Mouse (Mus musculus) CH12.LX (cell line): ENCODE results near the gene Man1a. TPM values are rescaled to one million over a fixed set of nuclear protein-coding genes. Genes with fewer than 3 reads are reported as not detected.

ENCODE experiments used
- DNase-seq: peaks from one replicate; pipeline ENCODE4 v3.0.0-alpha.2; 2013; ENCODE audit errors: extremely low read depth
- H3K27ac ChIP-seq: 2 replicates; pipeline ENCODE4 v1.5.1; 2012; ENCODE audit warnings: low read depth, mild to moderate bottlenecking, control low read depth, moderate library complexity; ENCODE audit not compliant: insufficient read depth
- H3K27me3 ChIP-seq: replicated peaks from 2 replicates; pipeline ENCODE3; 2012; ENCODE audit warnings: inconsistent platforms
- H3K36me3 ChIP-seq, 2 experiments: replicated peaks in 1 of 2; 2 replicates each; pipeline versions ENCODE3 to v1.6.1; 2012; ENCODE audit warnings: inconsistent platforms in 1 of 2, low read length in 1 of 2, mild to moderate bottlenecking in 1 of 2, mixed read lengths in 1 of 2, moderate library complexity in 1 of 2; ENCODE audit not compliant: control insufficient read depth in 1 of 2, insufficient read depth in 1 of 2
- H3K4me1 ChIP-seq, 2 experiments: 2 replicates each; pipeline ENCODE4 v1.6.1; 2012; ENCODE audit warnings: inconsistent platforms in 1 of 2, moderate library complexity in 1 of 2; ENCODE audit not compliant: insufficient read depth in 2 of 2, control insufficient read depth in 1 of 2
- H3K4me2 ChIP-seq: 2 replicates; pipeline ENCODE4 v1.6.1; 2012; ENCODE audit warnings: low read depth, mild to moderate bottlenecking, control low read depth; ENCODE audit not compliant: poor library complexity, insufficient read depth, severe bottlenecking
- H3K4me3 ChIP-seq, 3 experiments: fragments of 150-350 bp in 1 of 3; sonication (generic) in 1 of 3; replicated peaks in 1 of 3; 2 replicates each; pipeline versions ENCODE3 to v1.5.1; 2011 to 2012; ENCODE audit warnings: low read depth in 2 of 3, low read length in 2 of 3, mild to moderate bottlenecking in 2 of 3, moderate library complexity in 2 of 3, control low read depth in 1 of 3, improper control_type of control experiment in 1 of 3, inconsistent platforms in 1 of 3, mixed read lengths in 1 of 3; ENCODE audit not compliant: poor library complexity in 1 of 3
- H3K79me2 ChIP-seq: replicated peaks from 2 replicates; pipeline ENCODE4 v1.6.1; 2012; ENCODE audit warnings: mild to moderate bottlenecking, moderate library complexity; ENCODE audit not compliant: control insufficient read depth, poor library complexity, insufficient read depth, severe bottlenecking; ENCODE audit errors: extremely low read depth
- H3K9ac ChIP-seq: 2 replicates; pipeline ENCODE4 v1.6.1; 2012; ENCODE audit warnings: low read depth, mild to moderate bottlenecking, control low read depth, moderate library complexity; ENCODE audit not compliant: insufficient read depth
- H3K9me3 ChIP-seq: replicated peaks from 2 replicates; pipeline ENCODE3; 2012; ENCODE audit warnings: low read length, inconsistent platforms, mixed read lengths
- CHD1 ChIP-seq: IDR thresholded peaks from 2 replicates; pipeline ENCODE4 v1.6.1; 2012; ENCODE audit warnings: low read depth, low read length, improper control_type of control experiment, inconsistent platforms
- CHD2 ChIP-seq: IDR thresholded peaks from 2 replicates; pipeline ENCODE4 v1.6.1; 2011; ENCODE audit warnings: low read length, improper control_type of control experiment
- CTCF ChIP-seq, 2 experiments: IDR thresholded peaks in 1 of 2; conservative IDR thresholded peaks in 1 of 2; 2 replicates each; pipeline ENCODE4 v1.5.1; 2011 to 2012; ENCODE audit warnings: low read depth in 2 of 2, low read length in 2 of 2, improper control_type of control experiment in 1 of 2, inconsistent platforms in 1 of 2, mild to moderate bottlenecking in 1 of 2, moderate library complexity in 1 of 2
- ELF1 ChIP-seq: IDR thresholded peaks from 2 replicates; pipeline ENCODE4 v1.6.1; 2014; ENCODE audit warnings: low read depth, mild to moderate bottlenecking, inconsistent platforms, low read length, improper control_type of control experiment
- HCFC1 ChIP-seq: IDR thresholded peaks from 2 replicates; pipeline ENCODE4 v1.6.1; 2012; ENCODE audit warnings: low read depth, mild to moderate bottlenecking, inconsistent platforms, low read length, improper control_type of control experiment
- JUND ChIP-seq: conservative IDR thresholded peaks from 2 replicates; pipeline ENCODE4 v1.6.1; 2011; ENCODE audit warnings: low read depth, low read length, improper control_type of control experiment
- MAFK ChIP-seq: IDR thresholded peaks from 2 replicates; pipeline ENCODE4 v1.6.1; 2011; ENCODE audit warnings: low read length, improper control_type of control experiment; ENCODE audit not compliant: insufficient replicate concordance
- MAX ChIP-seq: IDR thresholded peaks from 2 replicates; pipeline ENCODE4 v1.6.1; 2011; ENCODE audit warnings: low read length, improper control_type of control experiment
- MAZ ChIP-seq: IDR thresholded peaks from 2 replicates; pipeline ENCODE4 v1.6.1; 2012; ENCODE audit warnings: low read depth, mild to moderate bottlenecking, inconsistent platforms, low read length, improper control_type of control experiment, moderate library complexity
- MYC ChIP-seq: IDR thresholded peaks from 2 replicates; pipeline ENCODE4 v1.6.1; 2011; ENCODE audit warnings: low read depth, mild to moderate bottlenecking, improper control_type of control experiment, low read length
- NRF1 ChIP-seq: IDR thresholded peaks from 2 replicates; pipeline ENCODE4 v1.6.1; 2014; ENCODE audit warnings: low read depth, mild to moderate bottlenecking, inconsistent platforms, low read length, improper control_type of control experiment, moderate library complexity
- POLR2A ChIP-seq: IDR thresholded peaks from 2 replicates; pipeline ENCODE4 v1.6.1; 2011; ENCODE audit warnings: low read depth, mild to moderate bottlenecking, improper control_type of control experiment, low read length
- POLR2AphosphoS2 ChIP-seq: IDR thresholded peaks from 2 replicates; pipeline ENCODE4 v1.6.1; 2011; ENCODE audit warnings: low read depth, low read length, improper control_type of control experiment
- RAD21 ChIP-seq: IDR thresholded peaks from 2 replicates; pipeline ENCODE4 v1.6.1; 2011; ENCODE audit warnings: low read depth, mild to moderate bottlenecking, low read length, improper control_type of control experiment, moderate library complexity
- RCOR1 ChIP-seq: conservative IDR thresholded peaks from 2 replicates; pipeline ENCODE4 v1.6.1; 2012; ENCODE audit warnings: low read depth, mild to moderate bottlenecking, inconsistent platforms, low read length, improper control_type of control experiment
- UBTF ChIP-seq: IDR thresholded peaks from 2 replicates; pipeline ENCODE4 v1.6.1; 2012; ENCODE audit warnings: low read depth, mild to moderate bottlenecking, inconsistent platforms, low read length, improper control_type of control experiment, moderate library complexity
- ZKSCAN1 ChIP-seq: IDR thresholded peaks from 2 replicates; pipeline ENCODE4 v1.6.1; 2012; ENCODE audit warnings: low read depth, inconsistent platforms, low read length, improper control_type of control experiment, borderline replicate concordance
- ZNF384 ChIP-seq: IDR thresholded peaks from 2 replicates; pipeline ENCODE4 v1.6.1; 2012; ENCODE audit warnings: low read depth, low read length, improper control_type of control experiment, inconsistent platforms
- dilution Hi-C: fragments of 300-500 bp; cut with MboI; formaldehyde crosslinking; loops from 2 replicates; pipeline ENCODE4 v1.14.3; 2020; ENCODE audit warnings: low sequenced_read_pairs; ENCODE audit not compliant: extremely low pct_unique_long_range_greater_than_20kb, extremely low pct_ligation_motif_present
- in situ Hi-C: fragments of 300-500 bp; cut with MboI; formaldehyde crosslinking; loops from 3 replicates; pipeline ENCODE4 v1.14.3; 2019; ENCODE audit warnings: low sequenced_read_pairs, low pct_ligation_motif_present, low pct_unique_long_range_greater_than_20kb, mixed read lengths
- polyA plus RNA-seq: library from polyadenylated mRNA; unstranded; fragments of >175 nt; gene quantifications from 2 replicates; pipeline ENCODE4 v1.2.1, GENCODE M21; 2012; ENCODE audit warnings: low read depth; ENCODE audit not compliant: insufficient read length
- total RNA-seq, 2 experiments: library from RNA; depleted of rRNA; stranded (reverse); fragments of 300-350 nt in 1 of 2; fragments of >200 nt in 1 of 2; gene quantifications; 2 replicates each; pipeline ENCODE4 v1.2.3; 2012 to 2014

The Man1a gene
- total and polyA plus RNA-seq, 3 experiments: 104 to 211 (median 191) TPM

- Histone ChIP-seq H3K4me3 (no peak overlapping the region), H3K9me3 (no peaks in the 10 kb centered on the region), H3K27me3 (no peaks in the 10 kb centered on the region), H3K36me3 (peaks cover 26 to 58% of the 10 kb centered on the region in 2 experiments), H3K79me2 (peaks cover 17% of the 10 kb centered on the region), H3K4me1 (peaks cover 4 to 48% of the 10 kb centered on the region in 2 experiments; a peak in 3 of 4 replicates), H3K9ac (no peak overlapping the region), H3K27ac (peak overlapping the region; percentile 28), H3K4me2 (no peak overlapping the region)
- dilution Hi-C loops (no loop called here), in situ Hi-C loops (no loop called here)
- no peak for TF ChIP-seq MAZ
- DNase-seq: no peak
Observed at GRCm38 (mm10) chr10:53984086-53984485, 92.3 kb downstream of the Man1a start.

DNA sequence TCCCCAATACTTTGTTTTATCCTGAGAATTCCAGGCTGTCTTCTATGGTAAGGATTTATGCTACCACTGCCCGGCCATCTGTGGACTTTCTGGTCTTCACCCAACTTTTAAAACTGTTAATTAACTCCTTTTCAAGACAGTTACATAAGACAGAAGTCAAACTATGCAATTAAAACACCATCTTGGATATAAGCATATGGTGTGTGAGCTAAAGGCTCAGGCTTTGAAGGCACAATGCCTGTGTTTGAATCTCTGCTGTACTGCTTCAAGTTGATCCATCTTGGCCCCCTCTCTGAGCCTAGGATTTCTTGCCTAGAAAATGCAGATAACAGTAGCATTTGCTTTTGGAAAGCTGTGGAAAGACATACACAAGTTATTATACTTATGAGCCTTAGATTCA lies 97.8 kb downstream of the Man1a start:
- Histone ChIP-seq H3K9me3 (no peaks in the 10 kb centered on the region), H3K27me3 (no peaks in the 10 kb centered on the region), H3K9ac (no peak overlapping the region), H3K4me1 (peaks cover 0 to 38% of the 10 kb centered on the region in 2 experiments; a peak in 2 of 4 replicates), H3K36me3 (peaks cover 30 to 78% of the 10 kb centered on the region in 2 experiments), H3K79me2 (peaks cover 19% of the 10 kb centered on the region; the same call in 1 of the 2 replicates), H3K27ac (no peak overlapping the region), H3K4me2 (no peak overlapping the region), H3K4me3 (no peak overlapping the region)
- in situ Hi-C loops: no loop called here
- TF ChIP-seq POLR2A: no peak
- no peak for TF ChIP-seq MYC
- no peak for TF ChIP-seq ZKSCAN1
- TF ChIP-seq MAFK: no peak
- no peak for TF ChIP-seq CTCF (conservative IDR thresholded peaks at IDR 0.05 in 1 of 2, IDR thresholded peaks at IDR 0.05 in 1 of 2; ENCODE audit: low read depth in 2 of 2, low read length in 2 of 2)
- TF ChIP-seq JUND: no peak
- no peak for TF ChIP-seq CHD2
- no peak for TF ChIP-seq ZNF384
- no peak for TF ChIP-seq MAX
- no peak for TF ChIP-seq HCFC1
- TF ChIP-seq RCOR1: no peak
- TF ChIP-seq ELF1: no peak
- TF ChIP-seq POLR2AphosphoS2: no peak
- TF ChIP-seq NRF1: no peak
- TF ChIP-seq CHD1: no peak
- no peak for TF ChIP-seq UBTF
- no peak for TF ChIP-seq RAD21
- no peak for DNase-seq
- dilution Hi-C loops: no loop called here
